Mouse (Mus musculus) liver, embryonic 16.5 days (tissue): ENCODE measurements around the gene Mapk9. TPM values are rescaled to one million over a fixed set of nuclear protein-coding genes. Genes with fewer than 3 reads are reported as not detected.
"Not testable (repeated sequence)": the region's sequence is repeated elsewhere in the genome, so short reads cannot be mapped to it uniquely, and the experiment has no call there.

Experiments
- ATAC-seq: fragments of 200-750 bp; cut with Nextera tagmentation; 2 replicates; pipeline ENCODE4 v1.8.0; 2017; ENCODE audit warnings: low read depth, mild to moderate bottlenecking, moderate number of reproducible peaks, moderate library complexity
- H3K27ac ChIP-seq: fragments of 300-500 bp; sonication (generic); 2 replicates; pipeline ENCODE4 v1.5.1; 2014; ENCODE audit warnings: mild to moderate bottlenecking, low read length
- H3K27me3 ChIP-seq: fragments of 300-500 bp; sonication (generic); 2 replicates; pipeline ENCODE4 v1.6.1; 2014; ENCODE audit warnings: low read depth, low read length, mixed read lengths; ENCODE audit not compliant: control insufficient read depth, insufficient read depth
- H3K36me3 ChIP-seq: fragments of 300-500 bp; sonication (generic); 2 replicates; pipeline ENCODE4 v1.6.1; 2014; ENCODE audit warnings: mild to moderate bottlenecking; ENCODE audit not compliant: control insufficient read depth, insufficient read depth
- H3K4me1 ChIP-seq: fragments of 300-500 bp; sonication (generic); 2 replicates; pipeline ENCODE4 v1.6.1; 2014; ENCODE audit warnings: low read depth, low read length, mixed read lengths; ENCODE audit not compliant: control insufficient read depth
- H3K4me2 ChIP-seq: fragments of 300-500 bp; sonication (generic); 2 replicates; pipeline ENCODE4 v1.6.1; 2014; ENCODE audit warnings: low read depth, low read length, mixed read lengths
- H3K4me3 ChIP-seq: fragments of 300-500 bp; sonication (generic); 2 replicates; pipeline ENCODE4 v1.5.1; 2014; ENCODE audit warnings: low read depth, mild to moderate bottlenecking, low read length
- H3K9ac ChIP-seq: fragments of 300-500 bp; sonication (generic); 2 replicates; pipeline ENCODE4 v1.6.1; 2014; ENCODE audit warnings: low read depth, low read length
- H3K9me3 ChIP-seq: fragments of 300-500 bp; sonication (generic); replicated peaks from 2 replicates; pipeline ENCODE4 v1.6.1; 2016; ENCODE audit warnings: low read length; ENCODE audit not compliant: control insufficient read depth
- WGBS: fragments of 180-500 bp; shearing (Covaris S2); extraction: QIAGEN DNeasy Blood & Tissue Kit; methylation state at CpG from one replicate; pipeline ENCODE4 v1.1.7; 2014; ENCODE audit not compliant: insufficient replicate concordance; 5-methylcytosine and 5-hydroxymethylcytosine counted together
- polyA plus RNA-seq: library from polyadenylated mRNA; unstranded; fragments of >200 nt; fragmentation: Nextera tagmentation; extraction: Ambion mirVana; gene quantifications from 2 replicates; pipeline ENCODE4 v1.2.1, GENCODE M21; 2015

Mapk9 gene
- 15.1 and 16.0 TPM in 2 replicates for polyA plus RNA-seq

DNA sequence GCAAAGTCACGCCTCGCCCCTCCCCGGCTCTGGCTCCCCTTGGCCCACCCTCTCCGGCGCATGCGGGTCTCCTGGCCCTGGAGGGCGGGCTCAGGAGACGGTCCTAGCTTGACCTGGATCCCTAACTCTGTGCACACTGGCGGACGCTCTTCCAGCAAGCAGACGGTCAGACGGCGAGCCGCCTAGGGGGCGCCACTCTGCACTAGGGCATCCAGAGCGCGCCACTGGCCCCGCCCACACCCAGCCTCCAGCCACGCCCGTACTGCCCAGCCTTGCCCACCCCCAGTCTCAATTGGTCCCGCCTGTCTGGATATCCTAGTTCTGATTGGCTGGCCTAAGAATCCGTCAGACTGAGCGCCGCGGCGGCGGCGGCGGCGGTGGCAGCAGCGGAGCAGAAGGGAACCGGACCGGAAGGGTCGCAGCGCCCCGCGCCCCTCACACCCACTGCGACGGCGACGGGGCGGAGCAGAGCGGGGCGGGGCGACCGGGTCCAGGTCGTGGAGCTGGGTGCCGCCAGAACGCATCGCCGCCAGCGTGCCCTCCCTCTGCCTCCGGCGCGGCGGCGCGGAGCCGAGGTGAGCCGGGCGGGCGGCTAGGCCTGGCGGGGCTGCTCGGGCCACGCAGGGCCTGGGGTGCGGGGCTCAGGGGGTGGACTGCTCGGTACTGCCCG, at the start of gene Mapk9:
Gene Mapk9, plus strand, starts transcription at position 351 of the 670 bp plus-strand sequence.
- Histone ChIP-seq H3K36me3 (no peaks in the 10 kb centered on the region), H3K27ac (peak within 1 kb of the TSS; percentile 80), H3K4me2 (peak within 1 kb of the TSS; percentile 93), H3K9me3 (no peaks in the 10 kb centered on the region), H3K4me3 (peak within 1 kb of the TSS; percentile 84), H3K4me1 (peaks cover 28% of the 10 kb centered on the region), H3K9ac (peak within 1 kb of the TSS; percentile 88), H3K27me3 (no peaks in the 10 kb centered on the region)
- under 1% methylated on average over 59 of the region's 68 CpGs for WGBS
- peak; percentile 96 for ATAC-seq

GRCm38 (mm10) chr11:49798931-49799330, 47.6 kb upstream of the Mapk9 start:
- Histone ChIP-seq H3K9ac (no peak overlapping the region), H3K4me2 (no peak overlapping the region), H3K27me3 (peaks cover 19% of the 10 kb centered on the region), H3K4me1 (no peaks in the 10 kb centered on the region; the same call in 1 of the 2 replicates), H3K27ac (no peak overlapping the region), H3K36me3 (no peaks in the 10 kb centered on the region), H3K4me3 (no peak overlapping the region), H3K9me3 (no peaks in the 10 kb centered on the region)
- WGBS, result 23% methylated on average over 6 of the region's 6 CpGs
- ATAC-seq, result no peak

DNA sequence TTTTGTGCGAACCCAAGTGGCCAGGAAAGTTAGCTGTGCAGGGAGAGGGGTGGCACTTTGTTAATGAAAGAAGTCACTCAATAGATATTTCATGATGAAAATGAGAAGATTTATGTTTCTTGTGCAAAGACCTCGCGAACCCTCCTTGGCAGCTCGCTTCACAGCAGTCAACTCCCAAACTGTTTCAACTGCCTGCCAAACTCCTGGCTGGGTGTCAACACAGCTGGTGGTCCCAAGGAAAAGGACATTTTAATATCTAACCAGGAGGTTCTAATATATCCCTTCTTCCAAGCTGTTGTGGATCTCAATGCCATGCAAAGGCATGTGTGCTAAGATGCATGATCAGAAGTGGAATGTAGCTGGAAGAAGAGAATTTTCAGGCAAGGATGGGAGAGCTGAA, 45.0 kb upstream of the Mapk9 start:
- no peaks in the 10 kb centered on the region for H3K4me1 ChIP-seq
- H3K9me3 ChIP-seq, result no peaks in the 10 kb centered on the region
- no peak overlapping the region for H3K4me2 ChIP-seq
- 69% methylated on average over 4 of the region's 4 CpGs for WGBS
- ATAC-seq, result no peak
- H3K27ac ChIP-seq, result no peak overlapping the region
- H3K36me3 ChIP-seq, result no peaks in the 10 kb centered on the region
- H3K4me3 ChIP-seq, result no peak overlapping the region
- H3K9ac ChIP-seq, result no peak overlapping the region
- H3K27me3 ChIP-seq, result no peaks in the 10 kb centered on the region

- Histone ChIP-seq H3K27me3 (no peaks in the 10 kb centered on the region), H3K4me1 (no peaks in the 10 kb centered on the region), H3K4me3 (no peak overlapping the region), H3K9me3 (no peaks in the 10 kb centered on the region), H3K9ac (no peak overlapping the region), H3K27ac (no peak overlapping the region), H3K36me3 (no peaks in the 10 kb centered on the region), H3K4me2 (no peak overlapping the region)
- ATAC-seq, result no peak
- whole genome bisulfite sequencing, result 70% methylated on average over 4 of the region's 4 CpGs
Observed at GRCm38 (mm10) chr11:49803801-49804200, 42.8 kb upstream of the Mapk9 start.

DNA sequence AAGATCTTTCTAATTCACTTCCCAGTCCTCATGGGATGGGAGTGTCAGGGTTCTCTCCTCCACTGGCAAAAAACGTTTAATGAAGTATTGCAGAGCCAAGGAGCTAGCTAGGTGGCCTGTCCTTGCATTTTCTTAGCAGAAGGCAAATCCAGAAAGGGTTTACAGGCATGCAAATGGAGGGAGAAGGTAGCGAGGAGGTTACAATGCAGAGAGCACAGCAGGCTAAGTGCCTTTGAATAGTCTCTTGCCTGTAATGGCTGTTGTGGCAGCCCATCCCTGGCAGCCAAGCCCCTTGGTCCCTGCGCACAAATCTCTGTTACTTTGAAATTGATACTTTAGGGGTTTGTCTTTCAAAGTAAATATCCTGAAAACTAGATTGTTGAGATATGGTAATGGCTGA, 40.3 kb upstream of the Mapk9 start:
- Histone ChIP-seq H3K4me2 (no peak overlapping the region), H3K4me3 (no peak overlapping the region), H3K36me3 (no peaks in the 10 kb centered on the region), H3K4me1 (peaks cover 3% of the 10 kb centered on the region; the same call in 1 of the 2 replicates), H3K27ac (no peak overlapping the region), H3K9me3 (no peaks in the 10 kb centered on the region), H3K9ac (no peak overlapping the region), H3K27me3 (no peaks in the 10 kb centered on the region)
- no peak for ATAC-seq
- WGBS, result 54% methylated on average over 3 of the region's 3 CpGs

- no peak for ATAC-seq
- 79% methylated on average over 9 of the region's 9 CpGs for WGBS
Observed at GRCm38 (mm10) chr11:49808946-49809345, 37.6 kb upstream of the Mapk9 start.

GRCm38 (mm10) chr11:49810696-49811095, 35.9 kb upstream of the Mapk9 start:
- H3K4me3 ChIP-seq, H3K9me3 ChIP-seq, H3K27ac ChIP-seq, ATAC-seq, H3K4me1 ChIP-seq, H3K4me2 ChIP-seq, H3K27me3 ChIP-seq, H3K9ac ChIP-seq, H3K36me3 ChIP-seq: not testable (repeated sequence)
- WGBS, result 55% methylated on average over 7 of the region's 7 CpGs

More at GRCm38 (mm10) chr11:49808946-49809345, 37.6 kb upstream of the Mapk9 start:
- H3K27me3 ChIP-seq, result no peaks in the 10 kb centered on the region
- H3K27ac ChIP-seq, result no peak overlapping the region
- no peak overlapping the region for H3K9ac ChIP-seq
- no peaks in the 10 kb centered on the region for H3K9me3 ChIP-seq
- no peaks in the 10 kb centered on the region for H3K36me3 ChIP-seq
- no peak overlapping the region for H3K4me2 ChIP-seq
- no peak overlapping the region for H3K4me3 ChIP-seq
- peaks cover 10% of the 10 kb centered on the region for H3K4me1 ChIP-seq

DNA sequence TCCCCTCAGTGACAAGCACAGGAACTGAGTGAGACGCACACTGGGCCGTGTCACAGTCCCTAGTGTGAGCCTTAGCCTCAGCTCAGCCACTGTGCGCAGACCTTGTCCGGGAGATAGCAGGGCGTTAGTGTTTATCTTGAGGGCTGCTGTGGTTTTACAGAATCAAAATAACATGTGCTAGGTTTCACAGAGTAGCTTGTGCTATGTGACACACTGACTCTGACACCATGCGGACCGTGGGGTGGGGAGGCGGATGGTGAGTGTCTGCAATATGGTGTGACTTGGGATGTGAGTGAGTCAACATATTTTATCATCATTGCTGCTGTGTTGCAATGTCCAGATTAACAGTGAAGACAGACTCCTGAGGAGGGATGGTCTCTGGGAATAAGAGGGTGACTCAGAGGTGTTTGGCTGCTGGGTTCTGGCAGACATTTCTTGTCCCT, 35.4 kb upstream of the Mapk9 start:
- peak; percentile 70 for ATAC-seq
- 26% methylated on average over 8 of the region's 8 CpGs for WGBS
- no peak overlapping the region for H3K9ac ChIP-seq
- no peaks in the 10 kb centered on the region for H3K9me3 ChIP-seq
- H3K4me1 ChIP-seq, result peaks cover 10% of the 10 kb centered on the region
- H3K27me3 ChIP-seq, result no peaks in the 10 kb centered on the region
- H3K4me3 ChIP-seq, result no peak overlapping the region
- no peak overlapping the region for H3K4me2 ChIP-seq
- H3K36me3 ChIP-seq, result no peaks in the 10 kb centered on the region
- H3K27ac ChIP-seq, result no peak overlapping the region

DNA sequence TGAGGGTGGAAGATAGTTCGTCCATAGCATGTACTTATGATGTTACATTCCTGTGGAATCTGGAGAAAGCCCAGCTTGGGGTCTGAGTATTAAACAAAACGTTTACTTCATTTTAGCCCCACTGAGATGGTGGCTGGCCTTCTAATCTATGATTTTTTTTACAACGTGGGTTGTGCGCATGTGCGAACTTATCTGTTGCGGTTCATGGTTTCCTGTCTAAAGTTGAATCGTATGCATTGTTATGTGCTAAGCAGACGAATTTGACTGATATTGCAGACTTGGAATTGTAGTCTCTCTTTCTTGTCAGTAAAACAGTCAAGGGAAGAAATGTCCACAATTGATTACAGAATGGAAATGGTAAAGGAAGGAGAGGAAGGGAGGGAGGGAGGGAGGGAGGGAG, 34.7 kb upstream of the Mapk9 start:
- no peak overlapping the region for H3K27ac ChIP-seq
- no peak for ATAC-seq
- H3K9ac ChIP-seq, result no peak overlapping the region
- H3K4me1 ChIP-seq, result peaks cover 10% of the 10 kb centered on the region
- H3K4me2 ChIP-seq, result no peak overlapping the region
- H3K9me3 ChIP-seq, result no peaks in the 10 kb centered on the region
- no peaks in the 10 kb centered on the region for H3K27me3 ChIP-seq
- 20% methylated on average over 8 of the region's 8 CpGs for WGBS
- H3K4me3 ChIP-seq, result no peak overlapping the region
- H3K36me3 ChIP-seq, result no peaks in the 10 kb centered on the region
